Mouse (Mus musculus): ENCODE measurements around the gene Mpped2. TPM values are rescaled to one million over a fixed set of nuclear protein-coding genes. Genes with fewer than 3 reads are reported as not detected.
A peak's percentile ranks its signal among the peaks of the same experiment; 100 is the strongest.

Mpped2 gene
- total RNA-seq, 1 experiment: 3.3 TPM

DNA sequence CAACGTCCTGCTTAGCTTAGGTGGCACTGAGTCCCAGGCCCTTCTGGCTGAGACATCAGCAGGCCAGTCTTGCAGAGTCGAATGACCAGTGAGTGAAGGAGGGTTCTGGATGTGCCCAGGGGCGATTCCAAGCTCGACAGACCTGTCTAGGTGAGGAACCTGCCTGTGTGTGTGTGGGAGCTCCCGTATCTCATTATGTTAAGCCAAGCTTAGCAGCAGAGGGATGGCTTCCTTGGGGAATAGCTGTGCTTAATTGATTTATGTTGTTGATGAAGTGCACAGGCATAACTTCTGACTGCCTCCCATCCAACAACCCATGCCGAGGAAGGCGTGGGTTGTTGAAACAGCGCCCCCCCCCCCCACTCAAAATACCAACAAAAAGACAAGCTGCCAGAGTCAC, 128.2 kb downstream of the Mpped2 start:
- no peak overlapping the region for H3K4me3 ChIP-seq (ENCODE audit: insufficient read depth in 1 of 2, low read depth in 1 of 2, low read length in 2 of 2, poor library complexity in 1 of 2, severe bottlenecking in 1 of 2)
- in situ Hi-C loops (cut with MboI; ENCODE audit: low sequenced_read_pairs in 2 of 2, unreplicated experiment in 2 of 2): no loop called here
- no peak overlapping the region for H3K9ac ChIP-seq (ENCODE audit: insufficient read depth, low read depth, low read length, poor library complexity, severe bottlenecking)
- DNase-seq (ENCODE audit: low read depth, low spot score): no peak
- H3K9me3 ChIP-seq (ENCODE audit: control insufficient read depth, insufficient read depth, low read depth, low read length): no peaks in the 10 kb centered on the region
- peaks cover 5 to 26% of the 10 kb centered on the region in 2 experiments; a peak in 3 of 4 replicates for H3K4me1 ChIP-seq (ENCODE audit: control insufficient read depth in 2 of 2, insufficient read depth in 2 of 2, low read length in 2 of 2, poor library complexity in 1 of 2)
- no peak overlapping the region for H3K27ac ChIP-seq (ENCODE audit: insufficient read depth, low read depth, low read length, poor library complexity, severe bottlenecking)
- TF ChIP-seq ZNF384 (IDR thresholded peaks at IDR 0.05; ENCODE audit: low read depth, low read length) (no peak), ZC3H11A (IDR thresholded peaks at IDR 0.05; ENCODE audit: borderline replicate concordance, low read depth, low read length) (no peak), CHD2 (IDR thresholded peaks at IDR 0.05; ENCODE audit: low read depth, low read length) (no peak), MAFK (IDR thresholded peaks at IDR 0.05; ENCODE audit: insufficient read depth, low read depth, low read length) (no peak), HCFC1 (IDR thresholded peaks at IDR 0.05; ENCODE audit: borderline replicate concordance, insufficient read depth, low read length) (no peak)
- no peaks in the 10 kb centered on the region for H3K36me3 ChIP-seq (ENCODE audit: control insufficient read depth, insufficient read depth, low read length, poor library complexity, severe bottlenecking)

DNA sequence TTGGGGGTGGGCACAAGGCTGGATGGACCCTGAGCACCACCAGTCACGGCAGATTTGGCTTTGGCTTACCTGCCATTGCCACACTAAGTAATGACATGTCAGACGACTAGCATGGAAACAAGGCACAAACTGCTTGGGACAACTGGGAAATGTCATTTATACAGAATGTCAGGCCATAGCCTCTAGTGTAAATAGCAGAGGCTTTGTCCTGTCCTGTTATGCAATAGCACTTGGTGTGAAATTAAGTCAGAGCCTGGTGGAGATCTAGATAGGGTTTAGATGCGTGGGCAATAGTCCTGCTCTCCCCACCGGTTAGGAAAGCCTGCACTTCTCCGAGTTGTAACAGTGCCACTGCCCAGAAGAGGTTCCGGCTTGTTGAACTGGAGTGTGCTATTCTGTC, 128.8 kb downstream of the Mpped2 start:
- Histone ChIP-seq H3K9ac (ENCODE audit: insufficient read depth, low read depth, low read length, poor library complexity, severe bottlenecking) (no peak overlapping the region), H3K4me3 (ENCODE audit: insufficient read depth in 1 of 2, low read depth in 1 of 2, low read length in 2 of 2, poor library complexity in 1 of 2, severe bottlenecking in 1 of 2) (no peak overlapping the region), H3K36me3 (ENCODE audit: control insufficient read depth, insufficient read depth, low read length, poor library complexity, severe bottlenecking) (no peaks in the 10 kb centered on the region), H3K27ac (ENCODE audit: insufficient read depth, low read depth, low read length, poor library complexity, severe bottlenecking) (peak overlapping the region; percentile 59; the same call in 1 of the 2 replicates), H3K9me3 (ENCODE audit: control insufficient read depth, insufficient read depth, low read depth, low read length) (no peaks in the 10 kb centered on the region), H3K4me1 (ENCODE audit: control insufficient read depth in 2 of 2, insufficient read depth in 2 of 2, low read length in 2 of 2, poor library complexity in 1 of 2) (peaks cover 5 to 26% of the 10 kb centered on the region in 2 experiments; a peak in 3 of 4 replicates)
- no peak for TF ChIP-seq ZC3H11A (IDR thresholded peaks at IDR 0.05; ENCODE audit: borderline replicate concordance, low read depth, low read length)
- TF ChIP-seq CHD2 (IDR thresholded peaks at IDR 0.05; ENCODE audit: low read depth, low read length): no peak
- TF ChIP-seq HCFC1 (IDR thresholded peaks at IDR 0.05; ENCODE audit: borderline replicate concordance, insufficient read depth, low read length): no peak
- TF ChIP-seq ZNF384 (IDR thresholded peaks at IDR 0.05; ENCODE audit: low read depth, low read length): no peak
- no peak for TF ChIP-seq MAFK (IDR thresholded peaks at IDR 0.05; ENCODE audit: insufficient read depth, low read depth, low read length)
- no peak for DNase-seq (ENCODE audit: low read depth, low spot score)
- in situ Hi-C loops (cut with MboI; ENCODE audit: low sequenced_read_pairs in 2 of 2, unreplicated experiment in 2 of 2): no loop called here

DNA sequence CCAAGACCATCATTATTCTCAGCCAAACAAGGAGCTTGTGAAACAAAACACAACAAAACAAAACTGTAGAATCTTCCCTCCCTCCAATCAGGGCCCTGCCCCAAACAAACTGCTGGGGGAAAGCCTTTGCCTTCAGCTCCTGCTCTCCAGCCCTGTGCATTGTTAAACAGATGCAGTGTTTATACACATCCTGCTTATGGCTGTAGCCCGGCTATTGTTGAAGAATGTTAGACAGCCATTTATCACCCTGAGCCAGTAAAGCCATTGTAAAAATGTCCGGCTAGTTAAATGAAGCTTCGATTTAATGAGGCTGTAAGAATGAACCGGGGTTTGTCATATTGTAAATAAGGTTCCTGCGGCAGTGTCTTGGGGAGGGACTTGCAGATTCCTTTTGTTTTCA, 129.5 kb downstream of the Mpped2 start:
- Histone ChIP-seq H3K27ac (ENCODE audit: insufficient read depth, low read depth, low read length, poor library complexity, severe bottlenecking) (peak overlapping the region; percentile 59; the same call in 1 of the 2 replicates), H3K4me1 (ENCODE audit: control insufficient read depth in 2 of 2, insufficient read depth in 2 of 2, low read length in 2 of 2, poor library complexity in 1 of 2) (peaks cover 5 to 26% of the 10 kb centered on the region in 2 experiments; a peak in 3 of 4 replicates), H3K4me3 (ENCODE audit: insufficient read depth in 1 of 2, low read depth in 1 of 2, low read length in 2 of 2, poor library complexity in 1 of 2, severe bottlenecking in 1 of 2) (no peak overlapping the region), H3K36me3 (ENCODE audit: control insufficient read depth, insufficient read depth, low read length, poor library complexity, severe bottlenecking) (no peaks in the 10 kb centered on the region), H3K9ac (ENCODE audit: insufficient read depth, low read depth, low read length, poor library complexity, severe bottlenecking) (no peak overlapping the region), H3K9me3 (ENCODE audit: control insufficient read depth, insufficient read depth, low read depth, low read length) (no peaks in the 10 kb centered on the region)
- TF ChIP-seq MAFK (IDR thresholded peaks at IDR 0.05; ENCODE audit: insufficient read depth, low read depth, low read length) (no peak), ZC3H11A (IDR thresholded peaks at IDR 0.05; ENCODE audit: borderline replicate concordance, low read depth, low read length) (no peak)
- in situ Hi-C loops (cut with MboI; ENCODE audit: low sequenced_read_pairs in 2 of 2, unreplicated experiment in 2 of 2): no loop called here
- peak; percentile 54 for DNase-seq (ENCODE audit: low read depth, low spot score)

DNA sequence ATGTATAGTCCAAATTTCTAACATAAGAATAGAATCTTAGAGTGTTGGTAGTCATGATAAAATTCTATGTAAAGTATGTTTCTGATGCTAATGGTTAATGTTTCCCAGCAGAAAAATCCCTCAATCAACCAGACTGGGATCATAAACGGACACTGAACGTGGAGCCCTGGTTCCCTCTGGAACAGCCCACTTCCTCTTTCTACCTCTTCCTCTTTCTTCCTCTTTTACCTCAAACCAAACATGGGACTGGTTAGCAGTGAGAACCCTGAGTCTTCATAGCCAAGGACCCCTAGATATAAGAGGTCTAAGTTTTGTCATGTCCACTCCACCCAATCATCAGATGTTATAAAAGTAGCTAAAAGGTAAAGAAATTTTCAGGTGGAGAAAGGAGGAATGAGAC, 132.4 kb downstream of the Mpped2 start:
- Histone ChIP-seq H3K27ac (ENCODE audit: insufficient read depth, low read depth, low read length, poor library complexity, severe bottlenecking) (no peak overlapping the region), H3K4me1 (ENCODE audit: control insufficient read depth in 2 of 2, insufficient read depth in 2 of 2, low read length in 2 of 2, poor library complexity in 1 of 2) (peaks cover 5 to 26% of the 10 kb centered on the region in 2 experiments; a peak in 3 of 4 replicates), H3K4me3 (ENCODE audit: insufficient read depth in 1 of 2, low read depth in 1 of 2, low read length in 2 of 2, poor library complexity in 1 of 2, severe bottlenecking in 1 of 2) (no peak overlapping the region), H3K9me3 (ENCODE audit: control insufficient read depth, insufficient read depth, low read depth, low read length) (no peaks in the 10 kb centered on the region), H3K36me3 (ENCODE audit: control insufficient read depth, insufficient read depth, low read length, poor library complexity, severe bottlenecking) (no peaks in the 10 kb centered on the region), H3K9ac (ENCODE audit: insufficient read depth, low read depth, low read length, poor library complexity, severe bottlenecking) (no peak overlapping the region)
- in situ Hi-C loops (cut with MboI; ENCODE audit: low sequenced_read_pairs in 2 of 2, unreplicated experiment in 2 of 2): no loop called here
- TF ChIP-seq ZNF384 (IDR thresholded peaks at IDR 0.05; ENCODE audit: low read depth, low read length) (no peak), MAFK (IDR thresholded peaks at IDR 0.05; ENCODE audit: insufficient read depth, low read depth, low read length) (no peak), CHD2 (IDR thresholded peaks at IDR 0.05; ENCODE audit: low read depth, low read length) (no peak), HCFC1 (IDR thresholded peaks at IDR 0.05; ENCODE audit: borderline replicate concordance, insufficient read depth, low read length) (no peak), ZC3H11A (IDR thresholded peaks at IDR 0.05; ENCODE audit: borderline replicate concordance, low read depth, low read length) (no peak)
- no peak for DNase-seq (ENCODE audit: low read depth, low spot score)

DNA sequence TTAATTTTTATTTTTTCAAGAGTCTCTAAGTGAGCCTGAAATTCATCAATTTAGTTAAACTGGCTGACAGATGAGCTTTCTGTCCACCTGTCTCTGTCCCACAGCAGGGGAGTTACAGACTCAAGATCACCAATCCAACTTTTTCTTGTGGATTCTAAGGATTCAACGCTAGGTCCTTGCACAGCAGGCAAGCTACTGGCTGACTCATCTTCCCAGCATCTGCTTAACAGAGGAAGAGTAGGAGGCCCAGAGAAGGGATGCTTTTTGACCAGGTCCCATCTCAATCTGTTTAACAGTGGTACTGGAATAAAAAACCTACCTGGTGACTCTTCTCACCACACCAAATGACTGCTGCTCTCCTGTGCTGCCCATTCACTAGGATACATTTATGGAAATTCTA, 133.0 kb downstream of the Mpped2 start:
- TF ChIP-seq MAFK (IDR thresholded peaks at IDR 0.05; ENCODE audit: insufficient read depth, low read depth, low read length) (no peak), ZNF384 (IDR thresholded peaks at IDR 0.05; ENCODE audit: low read depth, low read length) (no peak), HCFC1 (IDR thresholded peaks at IDR 0.05; ENCODE audit: borderline replicate concordance, insufficient read depth, low read length) (no peak), CHD2 (IDR thresholded peaks at IDR 0.05; ENCODE audit: low read depth, low read length) (no peak), ZC3H11A (IDR thresholded peaks at IDR 0.05; ENCODE audit: borderline replicate concordance, low read depth, low read length) (no peak)
- Histone ChIP-seq H3K36me3 (ENCODE audit: control insufficient read depth, insufficient read depth, low read length, poor library complexity, severe bottlenecking) (no peaks in the 10 kb centered on the region), H3K27ac (ENCODE audit: insufficient read depth, low read depth, low read length, poor library complexity, severe bottlenecking) (no peak overlapping the region), H3K9me3 (ENCODE audit: control insufficient read depth, insufficient read depth, low read depth, low read length) (no peaks in the 10 kb centered on the region), H3K4me3 (ENCODE audit: insufficient read depth in 1 of 2, low read depth in 1 of 2, low read length in 2 of 2, poor library complexity in 1 of 2, severe bottlenecking in 1 of 2) (no peak overlapping the region), H3K4me1 (ENCODE audit: control insufficient read depth in 2 of 2, insufficient read depth in 2 of 2, low read length in 2 of 2, poor library complexity in 1 of 2) (peaks cover 5 to 26% of the 10 kb centered on the region in 2 experiments; a peak in 3 of 4 replicates), H3K9ac (ENCODE audit: insufficient read depth, low read depth, low read length, poor library complexity, severe bottlenecking) (no peak overlapping the region)
- in situ Hi-C loops (cut with MboI; ENCODE audit: low sequenced_read_pairs in 2 of 2, unreplicated experiment in 2 of 2): no loop called here
- DNase-seq (ENCODE audit: low read depth, low spot score): no peak

Measured in ES-E14 (cell line).